In genomic region chr8:109478586-109478985, GRCm38 (mm10) we compare ENCODE assay signal across 19 mouse cellular contexts. TPM values are rescaled to one million over a fixed set of nuclear protein-coding genes. Genes with fewer than 3 reads are reported as not detected.
"Had no signal": no experiment of that assay in that cellular context is flagged by ENCODE, and none has a peak within 500 bp of the region (broad histone marks: within the 10 kb centered on the region; RNA-seq: fewer than 3 reads in every experiment).

No protein-coding gene starts in this region.

- DNase-seq: gastrocnemius, adult 2 months; gastrocnemius, postnatal 10 days; gastrocnemius, postnatal 25 days; heart, adult 18-20 months; heart, postnatal 10 days; heart, postnatal 36 days; kidney, adult 11 months; kidney, adult 2 months; kidney, adult 9 months; kidney, postnatal 14 days; kidney, postnatal 36 days; layer of hippocampus, adult 9-11 months; layer of hippocampus, postnatal 36 days; left cerebral cortex, postnatal 4 days had no signal

RNA-seq across cellular contexts. Expression of gene Pmfbp1, which starts 15.2 kb away (rescaled TPM):
- total RNA-seq: gastrocnemius, adult 2 months; gastrocnemius, postnatal 10 days; gastrocnemius, postnatal 25 days; gastrocnemius, postnatal 4 days; granulocyte monocyte progenitor cell, adult 5-6 weeks; heart, adult 18-20 months; heart, adult 8-10 months; heart, postnatal 10 days; heart, postnatal 36 days; hematopoietic stem cell, adult 5-6 weeks; liver, adult 2 months had no signal
